Mouse (Mus musculus): Measurements from ENCODE around the gene Gm20388.

GRCm38 (mm10) chr8:123719811-123720210 is 3809.2 kb downstream of the Gm20388 start:
- TF ChIP-seq TAL1 (IDR thresholded peaks at IDR 0.05; ENCODE audit: low read length) = no peak
- no peak for TF ChIP-seq GATA1 (IDR thresholded peaks at IDR 0.05; ENCODE audit: low read length)

Data from erythroblast, embryonic 14.5 days (primary cell).